Mouse (Mus musculus): ENCODE measurements at regions not wholly inside any gene's neighbourhood (a gene's known extent, or its start where the extent isn't known, plus 50 kb on each side); places are given as distances from the start of the nearest gene placed in this dataset.

- no peak for ATAC-seq (ENCODE audit: extremely low read depth, insufficient number of reproducible peaks, low FRiP score, poor library complexity, severe bottlenecking)
Measured at GRCm38 (mm10) chr6:100479881-100480280, 191.1 kb downstream of the Shq1 start.

- no peak for ATAC-seq (ENCODE audit: extremely low read depth, insufficient number of reproducible peaks, low FRiP score, poor library complexity, severe bottlenecking)
Measured at GRCm38 (mm10) chr6:100479455-100479854, 191.5 kb downstream of the Shq1 start.

GRCm38 (mm10) chr6:100476550-100477366 lies 189.5 kb upstream of the Rybp start:
- ATAC-seq (ENCODE audit: extremely low read depth, insufficient number of reproducible peaks, low FRiP score, poor library complexity, severe bottlenecking) = 0 out of 2 replicates have a peak, but pooled peaks have one; percentile 7

GRCm38 (mm10) chr6:100475341-100475955 lies 188.2 kb upstream of the Rybp start:
- ATAC-seq (ENCODE audit: extremely low read depth, insufficient number of reproducible peaks, low FRiP score, poor library complexity, severe bottlenecking) = no peak

GRCm38 (mm10) chr6:100474326-100474725 lies 187.0 kb upstream of the Rybp start:
- no peak for ATAC-seq (ENCODE audit: extremely low read depth, insufficient number of reproducible peaks, low FRiP score, poor library complexity, severe bottlenecking)

- ATAC-seq (ENCODE audit: extremely low read depth, insufficient number of reproducible peaks, low FRiP score, poor library complexity, severe bottlenecking) = no peak
Measured at GRCm38 (mm10) chr6:100470071-100470470, 182.8 kb upstream of the Rybp start.

- ATAC-seq (ENCODE audit: extremely low read depth, insufficient number of reproducible peaks, low FRiP score, poor library complexity, severe bottlenecking) = no peak
Measured at GRCm38 (mm10) chr6:100462757-100463156, 175.5 kb upstream of the Rybp start.

- ATAC-seq (ENCODE audit: extremely low read depth, insufficient number of reproducible peaks, low FRiP score, poor library complexity, severe bottlenecking) = no peak
Measured at GRCm38 (mm10) chr6:100453401-100453800, 166.1 kb upstream of the Rybp start.

- no peak for ATAC-seq (ENCODE audit: extremely low read depth, insufficient number of reproducible peaks, low FRiP score, poor library complexity, severe bottlenecking)
Measured at GRCm38 (mm10) chr6:100452097-100453002, 165.1 kb upstream of the Rybp start.

GRCm38 (mm10) chr6:100450108-100450507 lies 162.8 kb upstream of the Rybp start:
- ATAC-seq (ENCODE audit: extremely low read depth, insufficient number of reproducible peaks, low FRiP score, poor library complexity, severe bottlenecking) = no peak

GRCm38 (mm10) chr6:100449087-100449486 lies 161.8 kb upstream of the Rybp start:
- ATAC-seq (ENCODE audit: extremely low read depth, insufficient number of reproducible peaks, low FRiP score, poor library complexity, severe bottlenecking) = no peak

- ATAC-seq (ENCODE audit: extremely low read depth, insufficient number of reproducible peaks, low FRiP score, poor library complexity, severe bottlenecking) = no peak
Measured at GRCm38 (mm10) chr6:100447211-100447610, 159.9 kb upstream of the Rybp start.

- ATAC-seq (ENCODE audit: extremely low read depth, insufficient number of reproducible peaks, low FRiP score, poor library complexity, severe bottlenecking) = no peak
Measured at GRCm38 (mm10) chr6:100446804-100447203, 159.5 kb upstream of the Rybp start.

GRCm38 (mm10) chr6:100439071-100439737 lies 151.9 kb upstream of the Rybp start:
- peak; percentile 57 for ATAC-seq (ENCODE audit: extremely low read depth, insufficient number of reproducible peaks, low FRiP score, poor library complexity, severe bottlenecking)

GRCm38 (mm10) chr6:100438511-100438991 lies 151.3 kb upstream of the Rybp start:
- peak; percentile 85 for ATAC-seq (ENCODE audit: extremely low read depth, insufficient number of reproducible peaks, low FRiP score, poor library complexity, severe bottlenecking)

- no peak for ATAC-seq (ENCODE audit: extremely low read depth, insufficient number of reproducible peaks, low FRiP score, poor library complexity, severe bottlenecking)
Measured at GRCm38 (mm10) chr6:100437980-100438379, 150.7 kb upstream of the Rybp start.

- ATAC-seq (ENCODE audit: extremely low read depth, insufficient number of reproducible peaks, low FRiP score, poor library complexity, severe bottlenecking) = no peak
Measured at GRCm38 (mm10) chr6:100436507-100436906, 149.2 kb upstream of the Rybp start.

- peak; percentile 28; the same call in 1 of the 2 replicates for ATAC-seq (ENCODE audit: extremely low read depth, insufficient number of reproducible peaks, low FRiP score, poor library complexity, severe bottlenecking)
Measured at GRCm38 (mm10) chr6:100435222-100435621, 147.9 kb upstream of the Rybp start.

- ATAC-seq (ENCODE audit: extremely low read depth, insufficient number of reproducible peaks, low FRiP score, poor library complexity, severe bottlenecking) = no peak
Measured at GRCm38 (mm10) chr6:100433534-100433867, 146.2 kb upstream of the Rybp start.

Measured in neutrophil, adult 5-6 weeks (primary cell).